Mouse (Mus musculus): ENCODE data around the gene Ankrd61.

The Ankrd61 gene

GRCm38 (mm10) chr5:143892255-143892886 lies 5.1 kb downstream of the Ankrd61 start:
- DNase-seq, result no peak

GRCm38 (mm10) chr5:143890741-143891140 lies 6.7 kb downstream of the Ankrd61 start:
- no peak for DNase-seq

- no peak for DNase-seq
Observed at GRCm38 (mm10) chr5:143885274-143885673, 12.2 kb downstream of the Ankrd61 start.

GRCm38 (mm10) chr5:143874571-143874970 lies 22.9 kb downstream of the Ankrd61 start:
- DNase-seq, result no peak

DNA sequence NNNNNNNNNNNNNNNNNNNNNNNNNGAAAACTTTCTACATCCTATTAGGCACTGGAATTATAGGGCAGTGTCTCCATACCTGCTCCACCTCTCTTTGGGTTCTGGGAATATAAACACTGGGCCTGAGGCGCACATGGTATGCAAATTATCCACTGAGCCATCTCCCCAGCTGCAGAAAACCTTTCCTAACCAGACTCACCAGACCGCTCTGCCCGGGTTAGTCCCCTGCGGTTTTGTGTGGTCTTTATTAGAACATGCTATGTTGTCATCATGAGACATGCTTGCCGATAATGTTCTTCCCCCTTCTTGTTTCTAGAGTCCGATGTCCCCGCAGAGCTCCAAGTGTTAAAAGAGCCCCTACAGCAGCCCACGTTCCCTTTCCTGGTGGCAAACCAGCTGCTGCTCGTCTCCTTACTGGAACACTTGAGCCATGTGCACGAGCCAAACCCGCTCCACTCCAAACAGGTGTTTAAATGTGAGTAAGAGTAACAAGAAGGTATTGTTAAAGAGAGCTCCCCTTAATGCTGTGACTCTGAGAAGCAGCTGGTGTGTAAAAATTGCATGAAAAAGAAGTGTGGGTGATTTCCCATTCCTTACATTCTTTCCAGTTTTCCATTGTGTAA lies 25.8 kb downstream of the Ankrd61 start:
- DNase-seq, result no peak
